Mouse (Mus musculus) common myeloid progenitor, adult 5-6 weeks (primary cell): Measurements from ENCODE around the gene Zfp296. TPM values are rescaled to one million over a fixed set of nuclear protein-coding genes. Genes with fewer than 3 reads are reported as not detected.
"Not testable (repeated sequence)": the region's sequence is repeated elsewhere in the genome, so short reads cannot be mapped to it uniquely, and the experiment has no call there.

ENCODE experiments used
- ATAC-seq: replicated peaks from 2 replicates; pipeline ENCODE4 v1.8.0; 2016; ENCODE audit warnings: low read depth, mild to moderate bottlenecking, moderate TSS enrichment, inconsistent platforms; ENCODE audit not compliant: poor library complexity, severe bottlenecking
- total RNA-seq: library from RNA; stranded (forward); fragments of 200-1000, 187-1606 nt; gene quantifications from 2 replicates; pipeline ENCODE4 v1.2.3, GENCODE M21; 2017

The Zfp296 gene
- total RNA-seq, 1 experiment from 2014 or later: 6.3 TPM

DNA sequence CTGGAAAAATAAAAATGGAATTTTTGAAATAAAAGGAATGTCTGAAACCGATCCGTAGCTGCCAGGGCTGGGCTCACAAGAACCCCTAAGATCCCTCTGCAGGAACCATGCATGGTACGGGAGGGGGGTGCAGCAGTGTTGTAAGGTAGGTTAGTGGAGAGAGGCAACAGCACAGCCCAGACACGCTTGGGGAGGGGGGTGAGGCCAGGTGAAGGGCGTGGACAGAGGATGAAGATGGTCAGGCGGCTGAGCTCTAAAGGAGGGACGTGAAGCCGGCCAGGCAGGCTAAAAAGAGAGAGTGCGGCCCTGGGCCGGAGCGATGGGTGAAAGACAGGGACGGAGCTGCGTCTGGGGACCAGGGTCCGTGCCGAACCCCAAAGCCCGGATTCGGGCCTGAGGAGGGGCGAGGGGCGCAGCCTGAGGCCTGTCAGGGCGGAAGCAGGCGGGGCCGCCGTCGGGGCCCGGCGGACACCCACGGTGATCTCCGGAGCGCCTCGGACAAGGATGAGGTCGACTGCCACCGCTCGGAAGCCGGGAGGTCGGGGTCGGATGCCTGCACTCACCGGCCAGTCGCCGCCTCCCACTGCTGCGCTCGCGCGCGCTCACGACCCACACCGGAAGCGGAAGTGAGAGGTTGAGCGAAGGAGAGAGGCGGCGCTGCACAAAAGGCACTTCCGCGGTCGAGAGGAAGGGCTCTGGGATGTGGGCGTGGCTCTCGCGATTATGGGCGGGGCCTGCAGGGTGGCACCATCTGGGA lies 26.9 kb downstream of the Zfp296 start, which contains the start of gene Clasrp:
TSS of gene Clasrp (minus strand) at position 638 of the 757 bp plus-strand sequence.
- peak; percentile 99 for ATAC-seq

DNA sequence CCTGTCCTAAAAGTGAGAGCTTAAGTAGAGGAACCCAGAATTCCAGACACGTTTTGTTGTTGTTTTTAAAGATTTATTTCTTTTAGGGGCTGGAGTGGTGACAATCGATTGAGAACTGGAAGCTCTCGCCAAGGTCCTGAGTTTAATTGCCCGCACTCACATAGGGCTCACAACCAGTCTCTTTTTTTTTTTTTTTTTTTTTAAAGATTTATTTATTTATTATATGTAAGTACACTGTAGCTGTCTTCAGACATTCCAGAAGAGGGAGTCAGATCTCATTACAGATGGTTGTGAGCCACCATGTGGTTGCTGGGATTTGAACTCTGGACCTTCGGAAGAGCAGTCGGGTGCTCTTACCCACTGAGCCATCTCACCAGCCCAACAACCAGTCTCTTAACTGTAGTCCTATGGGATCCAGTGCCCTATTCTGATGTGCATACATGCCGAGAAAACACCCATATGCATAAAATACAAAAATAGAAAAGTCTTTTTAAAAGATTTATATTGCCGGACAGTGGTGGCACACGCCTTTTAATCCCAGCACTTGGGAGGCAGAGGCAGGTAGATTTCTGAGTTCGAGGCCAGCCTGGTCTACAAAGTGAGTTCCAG lies 27.6 kb downstream of the Zfp296 start:
- not testable (repeated sequence) for ATAC-seq

DNA sequence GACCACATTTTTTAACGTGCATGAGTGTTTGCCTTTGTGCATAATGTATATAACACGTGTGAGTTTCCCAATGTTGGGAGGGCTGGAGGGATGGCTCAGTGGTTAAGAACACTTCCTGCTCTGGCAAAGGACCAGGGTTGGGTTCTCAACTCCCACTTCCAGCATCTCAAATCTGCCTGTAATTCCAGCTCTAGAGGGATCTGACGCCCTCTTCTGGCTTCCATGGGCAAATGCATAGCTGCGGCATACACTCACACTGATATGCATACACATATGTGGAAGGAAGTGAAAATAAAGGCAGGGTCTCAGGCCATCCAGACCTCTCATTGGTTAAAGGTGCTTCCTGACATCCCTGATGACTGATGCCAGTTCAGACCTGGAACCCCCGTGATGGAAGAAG lies 30.2 kb downstream of the Zfp296 start:
- no peak for ATAC-seq

DNA sequence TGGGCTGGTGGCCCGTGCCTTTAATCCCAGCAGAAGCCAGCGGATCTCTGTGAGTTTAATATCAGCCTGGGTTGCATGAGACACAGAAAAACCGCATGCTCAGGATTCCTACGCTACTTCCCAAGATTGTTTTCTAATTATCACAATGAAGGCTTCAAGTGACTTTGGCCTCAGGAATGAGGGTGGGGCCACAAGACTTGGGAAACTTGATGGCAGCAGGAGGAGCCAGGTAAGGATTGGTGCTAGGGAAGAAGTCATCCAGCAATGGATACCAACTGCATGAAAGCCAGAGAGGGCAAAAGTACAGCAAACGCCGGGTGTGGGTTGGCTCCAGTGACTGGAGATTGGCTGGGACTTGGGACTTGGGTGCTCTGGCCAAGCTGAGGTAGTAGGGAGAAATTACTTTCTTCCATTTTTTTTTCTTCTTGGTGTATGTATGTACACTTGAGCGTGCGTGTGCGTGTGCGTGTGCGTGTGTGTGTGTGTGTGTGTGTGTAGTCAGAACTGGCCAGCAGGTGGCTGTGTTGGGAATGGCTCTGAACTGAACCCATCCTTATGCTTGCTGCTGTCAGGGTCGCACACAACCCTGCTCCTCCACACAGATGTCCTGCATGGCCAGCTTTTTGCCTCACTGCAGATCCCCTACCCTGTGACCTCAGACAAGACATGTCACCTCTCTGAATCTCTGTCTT lies 32.7 kb downstream of the Zfp296 start:
- ATAC-seq: no peak

DNA sequence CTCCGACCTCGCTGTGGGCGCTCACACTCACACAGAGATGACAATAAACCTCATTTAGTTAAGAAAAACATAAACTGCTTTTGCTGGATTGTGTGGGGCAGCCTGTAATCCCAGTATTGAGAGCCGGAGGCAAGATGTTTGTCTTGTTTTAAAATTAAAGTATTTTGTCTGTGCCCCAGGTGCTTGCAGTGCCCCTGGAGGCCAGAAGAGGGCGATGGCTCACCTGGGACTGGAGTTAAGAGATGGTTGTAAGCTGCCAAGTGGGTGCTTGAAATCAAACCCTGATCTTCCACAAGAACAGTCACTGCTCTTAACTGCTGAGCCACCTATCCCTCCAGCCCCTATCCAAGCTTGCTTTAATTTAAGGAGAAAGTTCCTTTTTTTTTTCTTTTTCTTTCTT lies 33.9 kb downstream of the Zfp296 start:
- ATAC-seq: no peak

DNA sequence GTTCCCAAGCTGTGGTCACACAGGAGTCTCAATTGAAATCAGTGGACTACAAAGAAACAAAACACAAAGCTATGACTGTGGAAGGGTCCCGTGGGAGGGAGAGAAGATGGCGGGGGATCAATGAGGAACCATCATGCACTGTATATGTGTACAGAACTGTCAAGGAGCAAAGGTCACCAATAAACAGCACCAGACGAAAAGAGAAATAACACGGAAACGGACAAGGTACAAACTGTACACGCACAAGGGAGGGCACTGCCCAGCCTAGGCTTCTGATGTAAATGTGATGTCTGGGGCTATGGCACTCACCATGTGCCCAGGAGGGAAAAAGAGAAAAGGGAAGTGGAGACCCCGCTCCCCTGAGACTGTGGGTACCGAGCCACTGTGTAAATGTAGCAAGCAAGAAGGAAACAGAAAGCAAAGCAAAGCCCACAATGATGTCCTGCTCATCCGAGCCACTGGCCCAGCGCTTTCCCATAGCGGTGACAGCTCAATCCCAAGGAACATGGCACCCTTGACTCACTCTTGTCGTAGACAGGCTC lies 38.0 kb downstream of the Zfp296 start:
- peak; percentile 31 for ATAC-seq

DNA sequence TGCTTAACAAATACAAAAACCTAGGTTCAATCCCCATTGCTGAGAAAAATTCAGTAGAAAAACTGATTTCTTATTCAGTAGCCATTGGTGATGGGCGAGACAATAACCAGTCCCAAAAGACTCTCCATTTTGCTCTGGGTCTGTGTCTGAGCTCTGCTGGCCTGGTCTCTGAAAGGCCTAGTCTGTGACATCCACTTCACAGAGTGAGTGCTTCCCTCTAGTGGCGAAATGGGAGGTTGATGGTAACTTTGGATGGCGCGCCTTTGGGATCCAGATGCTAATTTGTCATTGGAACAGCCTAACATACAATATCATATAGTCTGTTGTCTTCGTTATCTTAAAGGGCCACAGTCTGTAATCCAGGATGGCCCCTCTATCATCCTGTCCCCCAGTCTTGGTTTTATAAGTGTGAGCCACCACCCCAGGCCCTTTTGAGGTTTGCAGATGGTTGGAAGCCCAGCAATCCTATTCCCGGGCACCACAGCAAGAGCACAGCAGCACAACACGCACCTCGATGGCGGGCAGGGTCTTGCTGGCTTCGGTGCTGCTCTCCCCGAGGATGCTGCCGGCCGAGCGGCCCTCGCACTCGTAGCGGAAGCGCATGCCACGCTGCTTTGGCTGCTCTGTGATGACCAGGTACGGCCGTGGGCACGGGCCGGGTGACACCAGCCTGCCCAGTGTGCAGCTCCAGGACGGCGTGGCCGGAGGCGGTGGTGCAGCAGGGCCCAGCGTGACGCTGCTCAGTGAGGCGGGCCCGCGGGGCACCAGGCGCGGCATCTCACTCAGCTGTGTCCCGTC lies 42.1 kb downstream of the Zfp296 start:
- peak; percentile 95 for ATAC-seq

DNA sequence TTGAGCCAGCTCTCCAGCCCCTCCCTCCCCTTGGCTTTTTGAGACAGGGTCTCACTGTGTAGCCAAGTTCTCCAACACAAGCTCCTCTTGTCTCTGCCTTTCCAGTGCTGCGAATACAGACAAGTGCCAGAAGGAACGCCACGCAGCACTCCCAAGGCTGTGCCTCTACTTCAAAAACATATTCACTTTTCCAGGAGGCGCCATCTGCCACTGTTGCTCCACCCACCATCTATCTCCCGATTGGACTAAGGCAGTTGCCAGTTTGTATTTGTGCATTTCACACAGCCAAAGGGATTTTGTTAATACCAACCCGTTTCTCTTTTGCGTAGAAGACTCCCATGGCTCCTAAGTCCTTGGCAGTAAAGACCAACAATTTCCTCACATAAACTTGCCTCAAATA lies 43.7 kb downstream of the Zfp296 start:
- ATAC-seq: no peak

DNA sequence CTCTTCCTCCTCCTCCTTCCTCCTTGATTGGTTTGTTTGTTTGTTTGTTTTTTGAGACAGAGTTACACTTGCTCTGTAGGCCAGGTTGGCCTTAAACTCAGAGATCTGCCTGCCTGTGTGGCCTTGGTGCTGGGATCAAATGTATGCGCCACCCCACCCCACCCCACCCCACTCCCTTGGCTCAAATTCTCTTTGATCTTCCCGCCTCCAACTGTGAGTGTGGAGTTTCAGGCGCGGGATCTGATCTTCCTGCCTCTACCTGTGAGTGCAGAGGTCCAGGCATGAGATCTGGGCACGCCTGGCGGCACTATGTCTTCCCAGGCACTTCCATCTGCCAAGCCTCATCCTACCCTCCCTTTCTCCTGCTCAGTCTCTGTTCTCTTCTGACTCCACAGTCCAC lies 45.2 kb downstream of the Zfp296 start:
- ATAC-seq: no peak

DNA sequence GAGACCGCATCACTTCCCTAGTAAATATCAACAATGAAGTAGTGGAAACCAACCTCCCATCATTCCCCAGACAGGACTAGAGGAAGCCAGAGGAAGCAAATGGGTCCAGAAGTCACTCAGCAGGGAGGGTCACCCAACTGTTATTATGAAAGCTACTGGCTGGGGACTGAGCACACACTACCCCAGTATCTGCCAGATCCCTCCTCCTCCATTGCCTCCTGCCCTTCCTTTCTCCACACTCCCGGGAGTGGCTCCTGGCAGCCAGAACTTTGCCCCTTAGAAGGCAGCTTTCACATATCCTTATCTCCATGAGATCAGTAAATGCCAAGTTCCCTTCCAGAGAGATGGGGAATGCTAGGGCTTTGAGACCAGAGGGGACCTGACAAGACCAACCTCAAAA lies 46.3 kb downstream of the Zfp296 start:
- ATAC-seq: no peak

DNA sequence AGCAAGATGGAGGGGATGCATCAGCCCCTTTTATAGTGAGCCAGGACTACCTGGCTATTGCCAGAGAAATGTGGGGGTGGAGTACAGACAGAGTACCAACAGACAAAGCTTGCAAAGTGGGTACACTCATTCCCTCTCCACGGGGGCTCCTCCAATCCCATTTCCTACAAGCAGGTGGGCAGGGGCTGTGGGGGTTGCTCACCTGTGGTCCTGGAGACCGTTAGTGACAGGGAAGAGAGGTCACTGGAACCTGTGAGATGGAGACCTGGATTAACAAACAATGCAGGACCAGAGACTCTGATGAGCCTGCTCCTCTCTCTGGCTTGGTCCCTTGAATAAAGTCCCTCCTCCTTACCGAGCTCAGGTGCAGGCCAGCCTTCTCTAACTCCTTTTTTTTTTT lies 50.6 kb downstream of the Zfp296 start:
- ATAC-seq: no peak

DNA sequence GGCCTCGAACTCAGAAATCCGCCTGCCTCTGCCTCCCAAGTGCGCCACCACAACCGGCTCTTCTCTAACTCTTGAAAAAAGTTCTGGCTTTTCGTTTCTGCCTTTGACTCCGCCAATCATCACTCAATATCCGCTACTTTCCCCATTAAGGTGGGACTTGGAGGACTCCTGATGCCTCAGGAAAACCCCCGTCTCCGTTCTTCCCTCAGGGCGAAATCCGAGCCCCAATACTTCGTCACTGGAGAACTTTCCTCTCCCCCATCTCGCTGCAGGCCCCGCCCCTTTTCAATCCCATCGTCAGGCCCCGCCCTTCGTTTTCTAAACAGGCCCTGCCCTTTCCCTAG lies 51.1 kb downstream of the Zfp296 start:
- ATAC-seq: no peak

DNA sequence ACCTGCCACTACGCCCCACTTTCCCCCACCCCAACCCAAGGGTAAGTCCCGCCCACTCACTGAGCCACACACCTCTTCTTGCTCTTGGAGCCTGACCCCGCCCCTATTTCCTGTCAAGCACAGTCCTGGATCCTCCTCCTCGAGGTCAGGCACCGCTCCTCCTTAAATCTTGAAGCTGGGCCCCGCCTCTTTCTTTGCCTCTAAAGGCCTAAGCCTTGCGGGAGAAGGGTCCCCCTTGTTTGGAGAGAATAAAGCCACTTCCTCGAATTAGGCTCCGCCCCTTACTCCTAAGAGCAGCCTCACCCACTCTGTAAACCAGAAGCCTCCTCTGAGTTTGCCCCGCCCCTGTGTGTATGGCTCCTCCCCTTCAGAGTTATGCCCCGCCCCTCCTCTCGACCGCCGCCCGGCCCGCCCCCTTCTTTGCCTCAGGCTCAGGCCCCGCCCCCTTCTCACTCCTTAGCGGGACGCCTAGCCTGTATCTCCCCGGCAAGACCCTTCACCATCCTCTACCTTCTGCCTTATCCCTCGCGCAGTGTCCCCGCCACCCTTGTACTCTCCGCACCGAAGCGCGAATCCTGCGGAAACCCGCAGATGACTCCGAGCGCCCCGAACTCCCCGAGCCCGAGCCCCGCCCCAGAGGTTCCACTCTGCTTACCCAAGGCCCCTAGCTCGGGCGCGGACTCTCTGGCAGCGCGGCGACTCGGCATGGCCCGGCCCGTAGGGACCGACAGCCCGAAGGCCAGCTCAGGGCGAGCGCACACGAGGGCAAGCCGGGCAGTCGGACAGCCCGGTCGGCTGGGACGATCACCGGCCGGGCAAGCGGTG lies 51.7 kb downstream of the Zfp296 start:
- peak; percentile 87 for ATAC-seq

DNA sequence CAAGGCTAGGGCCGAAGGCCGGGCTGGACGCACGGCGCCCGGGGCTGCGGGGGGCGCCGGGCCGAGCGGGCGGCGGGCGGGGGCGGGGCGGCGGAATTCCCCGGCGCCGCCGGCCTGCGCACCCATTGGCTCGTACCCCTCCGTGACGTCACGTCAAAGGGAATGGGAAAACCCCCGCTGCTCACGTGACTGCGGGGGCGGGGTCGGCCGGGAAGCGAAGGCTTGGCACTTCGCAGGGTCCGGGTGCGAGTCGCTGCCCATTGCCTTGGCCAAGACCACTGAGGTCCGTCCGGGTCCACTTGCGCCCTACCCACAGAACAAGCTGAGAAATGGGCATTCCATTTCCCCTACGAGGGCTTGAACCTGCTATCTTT lies 52.3 kb downstream of the Zfp296 start, which contains the start of gene Relb:
TSS of gene Relb (minus strand) at position 78 of the 374 bp plus-strand sequence.
- no peak; the same call in 1 of the 2 replicates for ATAC-seq

Other genes with a start within 250 kb of the Zfp296 start
- gene Ercc1, start 232.5 kb upstream of the Zfp296 start, total RNA-seq: 17.1 and 18.9 TPM in 2 replicates
- 23.2 and 27.6 TPM in 2 replicates for gene Cd3eap, start 217.8 kb upstream of the Zfp296 start, total RNA-seq
- 0.82 and 0.96 TPM in 2 replicates for gene Ppp1r13l, start 217.5 kb upstream of the Zfp296 start, total RNA-seq
- 25.8 and 30.3 TPM in 2 replicates for gene Ercc2, start 195.3 kb upstream of the Zfp296 start, total RNA-seq
- not detected in 2 replicates for gene Klc3, start 173.2 kb upstream of the Zfp296 start, total RNA-seq
- gene Ckm, start 172.5 kb upstream of the Zfp296 start, total RNA-seq: 1.5 and 3.6 TPM in 2 replicates
- gene Mark4, start 118.5 kb upstream of the Zfp296 start, total RNA-seq: 4.6 and 7.7 TPM in 2 replicates
- 3.1 and 4.2 TPM in 2 replicates for gene Exoc3l2, start 114.0 kb upstream of the Zfp296 start, total RNA-seq
- gene Bloc1s3, start 68.9 kb upstream of the Zfp296 start, total RNA-seq: 2.6 and 2.8 TPM in 2 replicates
- gene Trappc6a, start 68.9 kb upstream of the Zfp296 start, total RNA-seq: 33.6 and 43.7 TPM in 2 replicates
- 0.27 and 0.68 TPM in 2 replicates for gene Nkpd1, start 59.4 kb upstream of the Zfp296 start, total RNA-seq
- gene Ppp1r37, start 14.2 kb upstream of the Zfp296 start, total RNA-seq: 10.5 and 14.9 TPM in 2 replicates
- gene Gemin7, start 308 bp downstream of the Zfp296 start, total RNA-seq: 41.0 and 56.4 TPM in 2 replicates
- 27.3 and 33.4 TPM in 2 replicates for gene Clasrp, start 27.2 kb downstream of the Zfp296 start, total RNA-seq
- 2.8 and 3.1 TPM in 2 replicates for gene Relb, start 52.2 kb downstream of the Zfp296 start, total RNA-seq
- 28.0 and 29.1 TPM in 2 replicates for gene Clptm1, start 87.7 kb downstream of the Zfp296 start, total RNA-seq
- not detected in 2 replicates for gene Apoc2, start 100.7 kb downstream of the Zfp296 start, total RNA-seq
- not detected in 2 replicates for gene Gm44805, start 104.1 kb downstream of the Zfp296 start, total RNA-seq
- gene Apoc4, start 104.2 kb downstream of the Zfp296 start, total RNA-seq: not detected in 2 replicates
- 7.3 TPM in 1 of 2 replicates, not detected in the other for gene Apoc1, start 115.4 kb downstream of the Zfp296 start, total RNA-seq
- gene Apoe, start 121.9 kb downstream of the Zfp296 start, total RNA-seq: 659 and 679 TPM in 2 replicates
- 40.1 and 47.0 TPM in 2 replicates for gene Tomm40, start 138.2 kb downstream of the Zfp296 start, total RNA-seq
- gene Nectin2, start 173.2 kb downstream of the Zfp296 start, total RNA-seq: 0.73 and 2.5 TPM in 2 replicates
- gene Bcam, start 193.7 kb downstream of the Zfp296 start, total RNA-seq: 0.32 TPM in 1 of 2 replicates, not detected in the other
- gene Cblc, start 219.5 kb downstream of the Zfp296 start, total RNA-seq: not detected in 2 replicates
- gene Bcl3, start 245.5 kb downstream of the Zfp296 start, total RNA-seq: 1.6 and 2.4 TPM in 2 replicates